Mouse (Mus musculus): ENCODE data around the gene Mcm3. TPM values are rescaled to one million over a fixed set of nuclear protein-coding genes. Genes with fewer than 3 reads are reported as not detected.
A peak's percentile ranks its signal among the peaks of the same experiment; 100 is the strongest.

Gene Mcm3
- 113 and 119 TPM in 2 replicates for polyA plus RNA-seq (2015; fragmentation: Nextera tagmentation; extraction: Ambion mirVana)

- Histone ChIP-seq H3K4me3 (replicated peaks) (peak within 1 kb of the TSS; percentile 81), H3K9ac (peak within 1 kb of the TSS; percentile 44), H3K4me2 (replicated peaks) (peak within 1 kb of the TSS; percentile 78), H3K9me3 (replicated peaks) (no peaks in the 10 kb centered on the region), H3K27me3 (no peaks in the 10 kb centered on the region), H3K27ac (replicated peaks) (0 out of 2 replicates have a peak within 1 kb of the TSS, but pooled peaks have one; percentile 39), H3K36me3 (peaks cover 29% of the 10 kb centered on the region), H3K4me1 (peaks cover 12% of the 10 kb centered on the region)
- ATAC-seq (ENCODE audit: insufficient number of reproducible peaks, low FRiP score, low TSS enrichment, low read depth): peak; percentile 99
- under 1% methylated on average over 52 of the region's 52 CpGs for WGBS
These were observed at the start of gene Mcm3 for GRCm38 (mm10) chr1:20819771-20820605. Gene Mcm3, minus strand, starts transcription at chr1:20820312.

- no peak for ATAC-seq (ENCODE audit: insufficient number of reproducible peaks, low FRiP score, low TSS enrichment, low read depth)
- Histone ChIP-seq H3K36me3 (no peaks in the 10 kb centered on the region), H3K4me1 (no peaks in the 10 kb centered on the region), H3K4me2 (replicated peaks) (no peak overlapping the region), H3K4me3 (replicated peaks) (no peak overlapping the region), H3K9me3 (replicated peaks) (no peaks in the 10 kb centered on the region), H3K27ac (replicated peaks) (no peak overlapping the region), H3K27me3 (no peaks in the 10 kb centered on the region), H3K9ac (no peak overlapping the region)
- 56% methylated on average over 9 of the region's 9 CpGs for WGBS
These were observed 47.9 kb upstream of the Mcm3 start for GRCm38 (mm10) chr1:20868036-20868435.

GRCm38 (mm10) chr1:20867241-20867902 lies 47.3 kb upstream of the Mcm3 start:
- Histone ChIP-seq H3K36me3 (no peaks in the 10 kb centered on the region), H3K4me2 (replicated peaks) (no peak overlapping the region), H3K27ac (replicated peaks) (no peak overlapping the region), H3K4me3 (replicated peaks) (no peak overlapping the region), H3K4me1 (no peaks in the 10 kb centered on the region), H3K9ac (no peak overlapping the region), H3K9me3 (replicated peaks) (no peaks in the 10 kb centered on the region), H3K27me3 (no peaks in the 10 kb centered on the region)
- no peak for ATAC-seq (ENCODE audit: insufficient number of reproducible peaks, low FRiP score, low TSS enrichment, low read depth)
- 46% methylated on average over 8 of the region's 8 CpGs for WGBS

DNA sequence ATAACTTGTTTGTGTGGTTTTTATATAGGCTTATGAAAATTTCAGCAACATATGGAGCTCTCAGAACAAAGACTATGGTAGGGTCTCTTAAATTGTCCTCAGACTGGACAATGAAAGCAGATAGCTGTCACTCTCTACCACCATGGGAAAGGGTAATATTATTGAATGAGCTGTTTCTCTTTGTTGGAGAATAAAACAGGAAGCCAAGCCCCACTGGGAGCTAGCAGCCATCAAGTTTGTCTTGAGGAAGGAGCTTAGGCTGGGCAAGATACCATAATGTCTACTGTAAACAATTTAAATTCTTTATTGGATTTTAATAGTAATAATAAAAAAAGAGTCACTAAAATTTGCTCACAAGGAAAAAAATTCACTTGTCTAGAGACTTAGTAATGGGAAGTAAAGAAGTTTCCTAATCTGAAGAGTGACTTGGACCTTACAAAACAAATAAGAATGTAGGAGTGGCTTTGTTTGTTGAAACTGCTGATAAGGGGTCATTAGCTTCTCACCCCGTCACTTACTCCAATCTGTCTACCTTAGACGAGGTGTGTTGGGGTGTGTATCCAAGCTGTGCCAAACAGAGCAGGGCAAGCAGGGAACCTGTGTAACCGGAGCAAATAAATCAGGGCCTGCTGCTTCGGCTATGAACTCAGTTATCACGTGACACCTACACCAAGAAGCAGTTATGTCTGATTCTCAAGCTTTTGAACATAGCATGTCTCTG lies 43.5 kb upstream of the Mcm3 start:
- no peaks in the 10 kb centered on the region for H3K36me3 ChIP-seq
- no peaks in the 10 kb centered on the region for H3K9me3 ChIP-seq (replicated peaks)
- ATAC-seq (ENCODE audit: insufficient number of reproducible peaks, low FRiP score, low TSS enrichment, low read depth): no peak
- no peak overlapping the region for H3K4me3 ChIP-seq (replicated peaks)
- no peak overlapping the region for H3K27ac ChIP-seq (replicated peaks)
- H3K4me2 ChIP-seq (replicated peaks): no peak overlapping the region
- no peak overlapping the region for H3K9ac ChIP-seq
- no peaks in the 10 kb centered on the region for H3K27me3 ChIP-seq
- WGBS: 54% methylated on average over 5 of the region's 5 CpGs
- no peaks in the 10 kb centered on the region for H3K4me1 ChIP-seq

- no peaks in the 10 kb centered on the region for H3K27me3 ChIP-seq
- H3K4me3 ChIP-seq (replicated peaks): no peak overlapping the region
- no peak; the same call in 1 of the 2 replicates for ATAC-seq (ENCODE audit: insufficient number of reproducible peaks, low FRiP score, low TSS enrichment, low read depth)
- 58% methylated on average over 3 of the region's 3 CpGs for WGBS
- no peaks in the 10 kb centered on the region for H3K36me3 ChIP-seq
- no peak overlapping the region for H3K4me2 ChIP-seq (replicated peaks)
- H3K9me3 ChIP-seq (replicated peaks): no peaks in the 10 kb centered on the region
- H3K27ac ChIP-seq (replicated peaks): no peak overlapping the region
- no peaks in the 10 kb centered on the region for H3K4me1 ChIP-seq
- H3K9ac ChIP-seq: no peak overlapping the region
These were observed 41.8 kb upstream of the Mcm3 start for GRCm38 (mm10) chr1:20861865-20862264.

- H3K4me2 ChIP-seq (replicated peaks): no peak overlapping the region
- no peaks in the 10 kb centered on the region for H3K9me3 ChIP-seq (replicated peaks)
- H3K9ac ChIP-seq: no peak overlapping the region
- H3K36me3 ChIP-seq: no peaks in the 10 kb centered on the region
- no peaks in the 10 kb centered on the region for H3K4me1 ChIP-seq
- H3K27ac ChIP-seq (replicated peaks): no peak overlapping the region
- no peak for ATAC-seq (ENCODE audit: insufficient number of reproducible peaks, low FRiP score, low TSS enrichment, low read depth)
- H3K4me3 ChIP-seq (replicated peaks): no peak overlapping the region
- H3K27me3 ChIP-seq: no peaks in the 10 kb centered on the region
- 64% methylated on average over 3 of the region's 3 CpGs for WGBS
These were observed 40.7 kb upstream of the Mcm3 start for GRCm38 (mm10) chr1:20860775-20861174.

- WGBS: 80% methylated on average over 7 of the region's 7 CpGs
- ATAC-seq (ENCODE audit: insufficient number of reproducible peaks, low FRiP score, low TSS enrichment, low read depth): no peak
- Histone ChIP-seq H3K4me3 (replicated peaks) (no peak overlapping the region), H3K9ac (no peak overlapping the region), H3K27ac (replicated peaks) (no peak overlapping the region), H3K9me3 (replicated peaks) (no peaks in the 10 kb centered on the region), H3K4me1 (no peaks in the 10 kb centered on the region), H3K4me2 (replicated peaks) (no peak overlapping the region), H3K27me3 (no peaks in the 10 kb centered on the region), H3K36me3 (no peaks in the 10 kb centered on the region)
These were observed 37.1 kb upstream of the Mcm3 start for GRCm38 (mm10) chr1:20856924-20857902.

DNA sequence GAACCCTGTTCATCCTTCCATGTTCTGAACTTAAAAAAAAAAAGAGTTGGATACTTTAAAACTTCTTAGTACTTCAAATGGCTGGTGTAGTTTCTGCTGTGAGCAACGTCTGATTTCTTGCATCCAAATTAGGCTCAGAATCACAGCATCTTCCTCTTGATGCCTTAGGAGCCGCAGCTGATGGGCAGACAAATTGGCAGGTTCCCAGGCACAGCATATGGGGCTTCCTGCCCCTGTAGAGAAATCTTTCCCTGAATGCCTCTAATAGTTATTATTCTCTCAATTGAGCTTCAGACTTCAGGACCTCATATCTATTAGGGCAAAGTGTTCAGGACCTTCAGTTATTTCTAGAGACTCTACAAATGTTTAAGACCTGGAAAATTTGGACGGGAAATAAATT lies 19.8 kb upstream of the Mcm3 start:
- Histone ChIP-seq H3K9ac (no peak overlapping the region), H3K4me3 (replicated peaks) (no peak overlapping the region), H3K4me1 (no peaks in the 10 kb centered on the region), H3K36me3 (no peaks in the 10 kb centered on the region), H3K9me3 (replicated peaks) (no peaks in the 10 kb centered on the region), H3K27ac (replicated peaks) (no peak overlapping the region), H3K4me2 (replicated peaks) (no peak overlapping the region), H3K27me3 (no peaks in the 10 kb centered on the region)
- no peak for ATAC-seq (ENCODE audit: insufficient number of reproducible peaks, low FRiP score, low TSS enrichment, low read depth)
- WGBS: 61% methylated on average over 3 of the region's 3 CpGs

- ATAC-seq (ENCODE audit: insufficient number of reproducible peaks, low FRiP score, low TSS enrichment, low read depth): no peak
- no peak overlapping the region for H3K4me2 ChIP-seq (replicated peaks)
- no peaks in the 10 kb centered on the region for H3K9me3 ChIP-seq (replicated peaks)
- WGBS: 73% methylated on average over 3 of the region's 3 CpGs
- no peak overlapping the region for H3K27ac ChIP-seq (replicated peaks)
- H3K9ac ChIP-seq: no peak overlapping the region
- no peaks in the 10 kb centered on the region for H3K4me1 ChIP-seq
- H3K36me3 ChIP-seq: no peaks in the 10 kb centered on the region
- H3K27me3 ChIP-seq: no peaks in the 10 kb centered on the region
- H3K4me3 ChIP-seq (replicated peaks): no peak overlapping the region
These were observed 16.5 kb upstream of the Mcm3 start for GRCm38 (mm10) chr1:20836551-20837125.

GRCm38 (mm10) chr1:20833141-20833511 lies 13.0 kb upstream of the Mcm3 start:
- 84% methylated on average over 3 of the region's 4 CpGs for WGBS
- Histone ChIP-seq H3K4me1 (no peaks in the 10 kb centered on the region), H3K4me2 (replicated peaks) (no peak overlapping the region), H3K4me3 (replicated peaks) (no peak overlapping the region), H3K9me3 (replicated peaks) (no peaks in the 10 kb centered on the region), H3K9ac (no peak overlapping the region), H3K27me3 (no peaks in the 10 kb centered on the region), H3K36me3 (no peaks in the 10 kb centered on the region), H3K27ac (replicated peaks) (no peak overlapping the region)
- ATAC-seq (ENCODE audit: insufficient number of reproducible peaks, low FRiP score, low TSS enrichment, low read depth): no peak

Data from embryonic facial prominence, embryonic 15.5 days (tissue).